Mouse (Mus musculus) small intestine, adult 2 months (tissue): Measurements from ENCODE around the gene Nrros. TPM values are rescaled to one million over a fixed set of nuclear protein-coding genes. Genes with fewer than 3 reads are reported as not detected.

ENCODE experiments used
- H3K27ac ChIP-seq: fragments of 200-500 bp; 2 replicates; pipeline ENCODE4 v1.5.1; 2012; ENCODE audit warnings: low read depth, low read length, control low read depth, inconsistent platforms; ENCODE audit not compliant: insufficient read depth
- H3K27me3 ChIP-seq: fragments of 200-500 bp; 2 replicates; pipeline ENCODE4 v1.6.1; 2012; ENCODE audit warnings: mild to moderate bottlenecking, moderate library complexity, low read length, inconsistent platforms; ENCODE audit not compliant: control insufficient read depth, insufficient read depth
- H3K36me3 ChIP-seq: fragments of 200-500 bp; 2 replicates; pipeline ENCODE4 v1.6.1; 2012; ENCODE audit warnings: mild to moderate bottlenecking, low read length, control low read depth, inconsistent platforms; ENCODE audit not compliant: control insufficient read depth, insufficient read depth
- H3K4me1 ChIP-seq: fragments of 200-500 bp; 2 replicates; pipeline ENCODE4 v1.6.1; 2012; ENCODE audit warnings: low read length, inconsistent platforms, mixed read lengths; ENCODE audit not compliant: control insufficient read depth, insufficient read depth, insufficient read length
- H3K4me3 ChIP-seq: fragments of 200-500 bp; 2 replicates; pipeline ENCODE4 v1.5.1; 2012; ENCODE audit warnings: low read depth, mild to moderate bottlenecking, control low read depth, inconsistent platforms, low read length, moderate library complexity
- CTCF ChIP-seq: fragments of 200-500 bp; IDR thresholded peaks from 2 replicates; pipeline ENCODE4 v1.5.1; 2012; ENCODE audit warnings: low read depth, mild to moderate bottlenecking, control low read depth, inconsistent platforms, low read length, moderate library complexity, mixed read lengths; ENCODE audit not compliant: insufficient replicate concordance, insufficient read length; ENCODE audit errors: extremely low read depth
- POLR2A ChIP-seq: fragments of 200-500 bp; IDR thresholded peaks from 2 replicates; pipeline ENCODE4 v1.6.1; 2012; ENCODE audit warnings: low read depth, mild to moderate bottlenecking, control low read depth, inconsistent platforms, low read length, moderate library complexity
- WGBS: fragments of 180-500 bp; shearing (Covaris S2); methylation state at CpG from one replicate; pipeline ENCODE4 v1.1.7; 2018; 5-methylcytosine and 5-hydroxymethylcytosine counted together
- polyA plus RNA-seq: library from polyadenylated mRNA; depleted of rRNA; stranded (reverse); fragments of >200 nt; gene quantifications from 2 replicates; pipeline ENCODE4 v1.2.3, GENCODE M21; 2012

The Nrros gene
- polyA plus RNA-seq, 1 experiment: 6.7 TPM

GRCm38 (mm10) chr16:32160742-32161323 lies 4.6 kb downstream of the Nrros start:
- H3K27ac ChIP-seq: no peak overlapping the region
- no peak overlapping the region for H3K4me3 ChIP-seq
- WGBS: 76% methylated on average over 9 of the region's 9 CpGs
- H3K36me3 ChIP-seq: no peaks in the 10 kb centered on the region
- no peaks in the 10 kb centered on the region for H3K27me3 ChIP-seq
- peaks cover 6% of the 10 kb centered on the region; the same call in 1 of the 2 replicates for H3K4me1 ChIP-seq
- TF ChIP-seq CTCF: no peak
- no peak for TF ChIP-seq POLR2A

GRCm38 (mm10) chr16:32158966-32159365 lies 6.4 kb downstream of the Nrros start:
- H3K4me1 ChIP-seq: peaks cover 3% of the 10 kb centered on the region; the same call in 1 of the 2 replicates
- no peaks in the 10 kb centered on the region for H3K36me3 ChIP-seq
- H3K27me3 ChIP-seq: no peaks in the 10 kb centered on the region
- WGBS: 95% methylated on average over 3 of the region's 3 CpGs
- no peak for TF ChIP-seq POLR2A
- no peak for TF ChIP-seq CTCF
- H3K27ac ChIP-seq: no peak overlapping the region
- no peak overlapping the region for H3K4me3 ChIP-seq

- no peaks in the 10 kb centered on the region for H3K4me1 ChIP-seq
- WGBS: 59% methylated on average over 2 of the region's 2 CpGs
- H3K27me3 ChIP-seq: no peaks in the 10 kb centered on the region
- H3K27ac ChIP-seq: no peak overlapping the region
- H3K36me3 ChIP-seq: no peaks in the 10 kb centered on the region
- no peak overlapping the region for H3K4me3 ChIP-seq
- no peak for TF ChIP-seq POLR2A
- no peak for TF ChIP-seq CTCF
Observed at GRCm38 (mm10) chr16:32157369-32157768, 8.0 kb downstream of the Nrros start.

- no peak for TF ChIP-seq POLR2A
- no peak for TF ChIP-seq CTCF
Observed at GRCm38 (mm10) chr16:32156719-32157118, 8.7 kb downstream of the Nrros start.

GRCm38 (mm10) chr16:32154437-32154836 lies 11.0 kb downstream of the Nrros start:
- Histone ChIP-seq H3K4me1 (no peaks in the 10 kb centered on the region), H3K4me3 (no peak overlapping the region), H3K36me3 (no peaks in the 10 kb centered on the region), H3K27me3 (no peaks in the 10 kb centered on the region), H3K27ac (no peak overlapping the region)
- 64% methylated on average over 13 of the region's 13 CpGs for WGBS
- no peak for TF ChIP-seq CTCF
- TF ChIP-seq POLR2A: no peak

More at GRCm38 (mm10) chr16:32156719-32157118, 8.7 kb downstream of the Nrros start:
- H3K27ac ChIP-seq: no peak overlapping the region
- H3K4me3 ChIP-seq: no peak overlapping the region
- H3K27me3 ChIP-seq: no peaks in the 10 kb centered on the region
- H3K36me3 ChIP-seq: no peaks in the 10 kb centered on the region
- 21% methylated on average over 3 of the region's 3 CpGs for WGBS
- H3K4me1 ChIP-seq: no peaks in the 10 kb centered on the region

- TF ChIP-seq CTCF (no peak), POLR2A (no peak)
Observed at GRCm38 (mm10) chr16:32153976-32154375, 11.4 kb downstream of the Nrros start.

GRCm38 (mm10) chr16:32147589-32148207 lies 17.7 kb downstream of the Nrros start:
- H3K27me3 ChIP-seq: no peaks in the 10 kb centered on the region
- no peak overlapping the region; the same call in 1 of the 2 replicates for H3K4me3 ChIP-seq
- no peak overlapping the region for H3K27ac ChIP-seq
- 61% methylated on average over 12 of the region's 13 CpGs for WGBS
- no peaks in the 10 kb centered on the region for H3K36me3 ChIP-seq
- H3K4me1 ChIP-seq: no peaks in the 10 kb centered on the region
- no peak for TF ChIP-seq POLR2A
- TF ChIP-seq CTCF: no peak

More at GRCm38 (mm10) chr16:32153976-32154375, 11.4 kb downstream of the Nrros start:
- 80% methylated on average over 1 of the region's 1 CpGs for WGBS
- H3K36me3 ChIP-seq: no peaks in the 10 kb centered on the region
- no peaks in the 10 kb centered on the region for H3K4me1 ChIP-seq
- H3K27me3 ChIP-seq: no peaks in the 10 kb centered on the region
- H3K4me3 ChIP-seq: no peak overlapping the region
- H3K27ac ChIP-seq: no peak overlapping the region

- Histone ChIP-seq H3K27ac (no peak overlapping the region), H3K4me1 (no peaks in the 10 kb centered on the region), H3K4me3 (no peak overlapping the region), H3K27me3 (no peaks in the 10 kb centered on the region), H3K36me3 (no peaks in the 10 kb centered on the region)
- no peak for TF ChIP-seq POLR2A
- TF ChIP-seq CTCF: no peak
- WGBS: 85% methylated on average over 17 of the region's 17 CpGs
Observed at GRCm38 (mm10) chr16:32144592-32144991, 20.8 kb downstream of the Nrros start.
